Mouse (Mus musculus): ENCODE results near the gene BC029722. TPM values are rescaled to one million over a fixed set of nuclear protein-coding genes. Genes with fewer than 3 reads are reported as not detected.

BC029722 gene
- polyA plus RNA-seq (2014; fragmentation: Nextera tagmentation; extraction: Ambion mirVana) = 9.6 and 9.7 TPM in 2 replicates

- H3K4me3 ChIP-seq (ENCODE audit: low read depth, low read length) = peak within 1 kb of the TSS; percentile 51
- H3K27me3 ChIP-seq (ENCODE audit: control insufficient read depth, insufficient read depth, low read length) = no peaks in the 10 kb centered on the region
- DNase-seq (ENCODE audit: low spot score) (no peak), ATAC-seq (ENCODE audit: low FRiP score) (no peak)
- H3K4me2 ChIP-seq (replicated peaks; ENCODE audit: low read depth, low read length) = peak within 1 kb of the TSS; percentile 81
- H3K27ac ChIP-seq (ENCODE audit: low read depth, low read length) = peak within 1 kb of the TSS; percentile 58
- H3K4me1 ChIP-seq (replicated peaks; ENCODE audit: control insufficient read depth, insufficient read depth, low read length) = no peaks in the 10 kb centered on the region
- H3K36me3 ChIP-seq (ENCODE audit: control insufficient read depth, insufficient read depth, low read length) = peaks cover 10% of the 10 kb centered on the region
- H3K9ac ChIP-seq (ENCODE audit: low read depth, low read length) = peak within 1 kb of the TSS; percentile 75
- H3K9me3 ChIP-seq (ENCODE audit: control insufficient read depth, low read length) = no peaks in the 10 kb centered on the region
Observed at GRCm38 (mm10) chr2:155819392-155819448, at the start of gene BC029722. BC029722 (minus strand) TSS chr2:155819426.

- Histone ChIP-seq H3K27me3 (ENCODE audit: control insufficient read depth, insufficient read depth, low read length) (no peaks in the 10 kb centered on the region), H3K4me3 (ENCODE audit: low read depth, low read length) (no peak overlapping the region), H3K9me3 (ENCODE audit: control insufficient read depth, low read length) (no peaks in the 10 kb centered on the region), H3K36me3 (ENCODE audit: control insufficient read depth, insufficient read depth, low read length) (no peaks in the 10 kb centered on the region), H3K4me2 (replicated peaks; ENCODE audit: low read depth, low read length) (no peak overlapping the region), H3K4me1 (replicated peaks; ENCODE audit: control insufficient read depth, insufficient read depth, low read length) (no peaks in the 10 kb centered on the region), H3K27ac (ENCODE audit: low read depth, low read length) (no peak overlapping the region), H3K9ac (ENCODE audit: low read depth, low read length) (no peak overlapping the region)
- ATAC-seq (ENCODE audit: low FRiP score) (no peak), DNase-seq (ENCODE audit: low spot score) (no peak)
- 97% methylated on average over 8 of the region's 8 CpGs for WGBS
Observed at GRCm38 (mm10) chr2:155868320-155868719, 49.1 kb upstream of the BC029722 start.

DNA sequence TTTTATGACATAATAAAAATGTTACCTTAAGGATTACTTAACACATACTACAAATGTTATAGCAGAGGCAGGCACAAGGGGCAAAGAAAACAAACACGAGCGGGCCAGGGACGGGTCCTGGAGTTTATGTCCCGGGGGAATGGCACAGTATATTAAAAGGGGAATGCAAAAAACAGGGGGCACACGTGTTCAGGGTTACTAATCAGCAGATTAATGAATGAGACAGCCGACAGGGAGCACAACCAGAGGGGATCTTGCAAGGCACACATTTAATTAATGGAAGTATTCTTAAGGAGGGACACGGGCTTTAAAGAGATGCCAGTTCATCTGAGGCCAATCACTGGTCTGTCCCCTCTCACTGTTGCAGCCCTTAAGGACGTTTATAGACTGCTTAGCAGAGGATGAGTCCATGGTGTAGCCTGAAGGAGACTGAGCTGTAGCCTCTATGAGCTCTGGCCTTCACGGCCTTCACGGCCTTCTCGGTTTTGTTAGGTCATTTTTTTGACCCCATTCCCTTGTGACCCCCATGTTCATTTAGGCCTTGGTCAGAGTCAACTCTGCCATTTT lies 44.2 kb upstream of the BC029722 start:
- no peaks in the 10 kb centered on the region for H3K36me3 ChIP-seq (ENCODE audit: control insufficient read depth, insufficient read depth, low read length)
- H3K4me3 ChIP-seq (ENCODE audit: low read depth, low read length) = no peak overlapping the region
- H3K9me3 ChIP-seq (ENCODE audit: control insufficient read depth, low read length) = no peaks in the 10 kb centered on the region
- DNase-seq (ENCODE audit: low spot score) (peak; percentile 32), ATAC-seq (ENCODE audit: low FRiP score) (peak; percentile 56; the same call in 1 of the 2 replicates)
- no peaks in the 10 kb centered on the region for H3K4me1 ChIP-seq (replicated peaks; ENCODE audit: control insufficient read depth, insufficient read depth, low read length)
- no peak overlapping the region for H3K9ac ChIP-seq (ENCODE audit: low read depth, low read length)
- H3K27ac ChIP-seq (ENCODE audit: low read depth, low read length) = 0 out of 2 replicates have a peak overlapping the region, but pooled peaks have one; percentile 39
- WGBS = 53% methylated on average over 11 of the region's 11 CpGs
- H3K4me2 ChIP-seq (replicated peaks; ENCODE audit: low read depth, low read length) = no peak overlapping the region
- no peaks in the 10 kb centered on the region for H3K27me3 ChIP-seq (ENCODE audit: control insufficient read depth, insufficient read depth, low read length)

DNA sequence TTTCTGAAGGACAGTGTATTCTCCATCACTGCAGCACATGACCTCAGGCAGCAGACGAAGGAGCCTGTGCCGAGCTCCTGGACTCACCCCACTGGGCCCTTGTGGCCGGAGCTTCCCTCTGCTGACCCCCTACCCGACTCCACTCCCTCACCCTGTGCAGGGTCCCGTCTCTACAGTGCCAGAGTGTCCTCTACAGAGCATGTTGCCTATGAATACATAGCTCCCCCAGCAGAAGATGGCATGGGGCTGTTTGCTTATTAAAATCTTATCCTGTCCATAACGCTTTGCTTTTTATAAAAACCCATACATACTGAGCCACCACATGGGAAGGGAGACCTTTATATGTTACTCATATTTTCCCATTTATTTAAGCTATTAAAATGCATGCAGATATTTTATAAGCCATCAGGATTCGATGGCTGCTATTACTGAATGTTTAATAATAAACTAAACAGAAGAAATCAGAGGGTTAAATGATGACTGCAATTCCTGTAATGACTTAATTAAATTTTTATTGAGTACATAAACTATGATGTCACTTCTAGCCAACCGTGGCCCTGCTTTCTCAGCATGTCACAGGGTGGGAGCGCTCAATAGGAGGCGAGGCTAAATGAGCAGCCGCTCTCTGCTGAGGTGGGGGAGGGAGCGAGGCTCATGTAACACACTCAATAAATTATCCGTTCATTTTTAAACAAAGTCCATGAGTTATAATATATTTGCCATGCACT lies 43.5 kb upstream of the BC029722 start:
- Histone ChIP-seq H3K27ac (ENCODE audit: low read depth, low read length) (peak overlapping the region; percentile 24; the same call in 1 of the 2 replicates), H3K4me3 (ENCODE audit: low read depth, low read length) (no peak overlapping the region), H3K4me1 (replicated peaks; ENCODE audit: control insufficient read depth, insufficient read depth, low read length) (no peaks in the 10 kb centered on the region), H3K27me3 (ENCODE audit: control insufficient read depth, insufficient read depth, low read length) (no peaks in the 10 kb centered on the region), H3K9me3 (ENCODE audit: control insufficient read depth, low read length) (no peaks in the 10 kb centered on the region), H3K9ac (ENCODE audit: low read depth, low read length) (no peak overlapping the region), H3K36me3 (ENCODE audit: control insufficient read depth, insufficient read depth, low read length) (no peaks in the 10 kb centered on the region), H3K4me2 (replicated peaks; ENCODE audit: low read depth, low read length) (no peak overlapping the region)
- DNase-seq (ENCODE audit: low spot score) (peak; percentile 24), ATAC-seq (ENCODE audit: low FRiP score) (peak; percentile 86)
- 71% methylated on average over 13 of the region's 13 CpGs for WGBS

- no peak overlapping the region for H3K27ac ChIP-seq (ENCODE audit: low read depth, low read length)
- 97% methylated on average over 6 of the region's 6 CpGs for WGBS
- H3K4me1 ChIP-seq (replicated peaks; ENCODE audit: control insufficient read depth, insufficient read depth, low read length) = no peaks in the 10 kb centered on the region
- H3K9ac ChIP-seq (ENCODE audit: low read depth, low read length) = no peak overlapping the region
- DNase-seq (ENCODE audit: low spot score) = no peak
- no peaks in the 10 kb centered on the region for H3K9me3 ChIP-seq (ENCODE audit: control insufficient read depth, low read length)
- no peaks in the 10 kb centered on the region for H3K36me3 ChIP-seq (ENCODE audit: control insufficient read depth, insufficient read depth, low read length)
- no peaks in the 10 kb centered on the region for H3K27me3 ChIP-seq (ENCODE audit: control insufficient read depth, insufficient read depth, low read length)
- H3K4me3 ChIP-seq (ENCODE audit: low read depth, low read length) = no peak overlapping the region
- no peak overlapping the region for H3K4me2 ChIP-seq (replicated peaks; ENCODE audit: low read depth, low read length)
- ATAC-seq (ENCODE audit: low FRiP score) = no peak
Observed at GRCm38 (mm10) chr2:155861581-155861980, 42.4 kb upstream of the BC029722 start.

DNA sequence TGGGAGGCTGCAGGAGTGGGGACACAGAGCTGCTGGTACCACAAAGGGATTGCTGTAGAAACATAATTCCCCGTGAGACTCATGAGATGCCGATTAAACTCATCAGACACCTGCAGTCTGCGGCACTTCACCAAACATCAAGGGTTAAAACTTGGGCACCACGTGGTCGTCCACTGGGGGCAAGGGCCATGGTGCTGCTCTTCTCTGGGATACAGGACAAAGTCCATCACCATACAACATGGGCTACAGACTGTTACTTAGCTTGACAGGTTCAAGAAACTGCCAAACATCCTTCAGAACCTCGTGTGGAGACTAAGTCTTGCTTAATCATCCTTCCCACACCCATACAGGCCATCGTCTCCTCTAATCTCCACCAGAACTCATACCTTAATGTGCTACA lies 40.9 kb upstream of the BC029722 start:
- H3K9me3 ChIP-seq (ENCODE audit: control insufficient read depth, low read length) = no peaks in the 10 kb centered on the region
- no peak overlapping the region for H3K9ac ChIP-seq (ENCODE audit: low read depth, low read length)
- no peak for ATAC-seq (ENCODE audit: low FRiP score)
- H3K4me3 ChIP-seq (ENCODE audit: low read depth, low read length) = no peak overlapping the region
- no peaks in the 10 kb centered on the region for H3K4me1 ChIP-seq (replicated peaks; ENCODE audit: control insufficient read depth, insufficient read depth, low read length)
- no peak overlapping the region for H3K27ac ChIP-seq (ENCODE audit: low read depth, low read length)
- no peak for DNase-seq (ENCODE audit: low spot score)
- 90% methylated on average over 7 of the region's 7 CpGs for WGBS
- H3K4me2 ChIP-seq (replicated peaks; ENCODE audit: low read depth, low read length) = no peak overlapping the region
- no peaks in the 10 kb centered on the region for H3K36me3 ChIP-seq (ENCODE audit: control insufficient read depth, insufficient read depth, low read length)
- H3K27me3 ChIP-seq (ENCODE audit: control insufficient read depth, insufficient read depth, low read length) = no peaks in the 10 kb centered on the region

GRCm38 (mm10) chr2:155852536-155852935 lies 33.3 kb upstream of the BC029722 start:
- H3K27me3 ChIP-seq (ENCODE audit: control insufficient read depth, insufficient read depth, low read length) = no peaks in the 10 kb centered on the region
- ATAC-seq (ENCODE audit: low FRiP score) (no peak), DNase-seq (ENCODE audit: low spot score) (no peak)
- 88% methylated on average over 5 of the region's 5 CpGs for WGBS
- no peak overlapping the region for H3K4me2 ChIP-seq (replicated peaks; ENCODE audit: low read depth, low read length)
- no peak overlapping the region for H3K27ac ChIP-seq (ENCODE audit: low read depth, low read length)
- no peak overlapping the region for H3K4me3 ChIP-seq (ENCODE audit: low read depth, low read length)
- no peak overlapping the region for H3K9ac ChIP-seq (ENCODE audit: low read depth, low read length)
- H3K9me3 ChIP-seq (ENCODE audit: control insufficient read depth, low read length) = no peaks in the 10 kb centered on the region
- no peaks in the 10 kb centered on the region for H3K36me3 ChIP-seq (ENCODE audit: control insufficient read depth, insufficient read depth, low read length)
- no peaks in the 10 kb centered on the region for H3K4me1 ChIP-seq (replicated peaks; ENCODE audit: control insufficient read depth, insufficient read depth, low read length)

GRCm38 (mm10) chr2:155850120-155850519 lies 30.9 kb upstream of the BC029722 start:
- no peaks in the 10 kb centered on the region for H3K4me1 ChIP-seq (replicated peaks; ENCODE audit: control insufficient read depth, insufficient read depth, low read length)
- H3K9me3 ChIP-seq (ENCODE audit: control insufficient read depth, low read length) = no peaks in the 10 kb centered on the region
- no peak overlapping the region for H3K27ac ChIP-seq (ENCODE audit: low read depth, low read length)
- ATAC-seq (ENCODE audit: low FRiP score) = no peak
- H3K4me2 ChIP-seq (replicated peaks; ENCODE audit: low read depth, low read length) = no peak overlapping the region
- WGBS = 81% methylated on average over 7 of the region's 7 CpGs
- no peaks in the 10 kb centered on the region for H3K27me3 ChIP-seq (ENCODE audit: control insufficient read depth, insufficient read depth, low read length)
- H3K36me3 ChIP-seq (ENCODE audit: control insufficient read depth, insufficient read depth, low read length) = no peaks in the 10 kb centered on the region
- no peak overlapping the region for H3K4me3 ChIP-seq (ENCODE audit: low read depth, low read length)
- no peak overlapping the region for H3K9ac ChIP-seq (ENCODE audit: low read depth, low read length)
- DNase-seq (ENCODE audit: low spot score) = no peak

DNA sequence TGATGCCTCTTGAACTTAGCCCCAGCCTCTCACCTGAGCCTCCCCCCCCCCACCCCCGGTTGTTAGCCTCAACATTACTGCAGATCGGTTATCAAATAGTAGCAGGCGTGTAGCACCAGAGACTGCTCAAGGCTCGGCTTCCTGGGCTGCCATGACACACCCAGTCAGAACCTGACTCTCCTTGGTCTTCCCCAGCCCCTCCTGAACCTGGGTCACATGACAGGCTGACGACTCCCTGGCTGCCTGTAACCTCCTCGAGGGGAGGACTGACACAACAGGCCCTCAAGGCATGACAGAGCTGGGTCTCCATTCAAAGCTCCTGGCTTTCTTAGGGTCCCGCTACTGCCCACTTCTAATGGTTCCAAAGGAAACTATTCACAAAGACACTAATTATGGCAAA lies 30.2 kb upstream of the BC029722 start:
- Histone ChIP-seq H3K4me2 (replicated peaks; ENCODE audit: low read depth, low read length) (no peak overlapping the region), H3K36me3 (ENCODE audit: control insufficient read depth, insufficient read depth, low read length) (no peaks in the 10 kb centered on the region), H3K27me3 (ENCODE audit: control insufficient read depth, insufficient read depth, low read length) (no peaks in the 10 kb centered on the region), H3K27ac (ENCODE audit: low read depth, low read length) (no peak overlapping the region), H3K4me1 (replicated peaks; ENCODE audit: control insufficient read depth, insufficient read depth, low read length) (no peaks in the 10 kb centered on the region), H3K9me3 (ENCODE audit: control insufficient read depth, low read length) (no peaks in the 10 kb centered on the region), H3K9ac (ENCODE audit: low read depth, low read length) (no peak overlapping the region), H3K4me3 (ENCODE audit: low read depth, low read length) (no peak overlapping the region)
- 84% methylated on average over 7 of the region's 7 CpGs for WGBS
- no peak for DNase-seq (ENCODE audit: low spot score)
- ATAC-seq (ENCODE audit: low FRiP score) = no peak
